ENCODE assay signal across 14 mouse cellular contexts in genomic region chr3:89262417-89262816, GRCm38 (mm10). TPM values are rescaled to one million over a fixed set of nuclear protein-coding genes. Genes with fewer than 3 reads are reported as not detected.
DNase-seq lines count a peak whose midpoint lies in the region; ATAC-seq and TF ChIP-seq lines count a peak whose summit lies in the region.
"Had no signal": no experiment of that assay in that cellular context is flagged by ENCODE, and none has a peak within 500 bp of the region (broad histone marks: within the 10 kb centered on the region; RNA-seq: fewer than 3 reads in every experiment).

No protein-coding gene starts in this region.

- no peak overlapping the region for H3K9ac ChIP-seq in heart, embryonic 12.5 days
- no peak overlapping the region for H3K9ac ChIP-seq in kidney, embryonic 16.5 days (replicated peaks; ENCODE audit: low read length)
- H3K9ac ChIP-seq: forebrain, postnatal 0 days; liver, embryonic 12.5 days; midbrain, embryonic 12.5 days had no signal

- H3K4me2 ChIP-seq in heart, embryonic 12.5 days = no peak overlapping the region
- no peak overlapping the region for H3K4me2 ChIP-seq in kidney, embryonic 16.5 days (replicated peaks; ENCODE audit: low read depth, low read length)
- H3K4me2 ChIP-seq: liver, embryonic 12.5 days; midbrain, embryonic 12.5 days had no signal

- H3K4me1 ChIP-seq in E14TG2a.4 (replicated peaks; ENCODE audit: low read depth, low read length) = peaks cover 37% of the 10 kb centered on the region
- peaks cover 14% of the 10 kb centered on the region for H3K4me1 ChIP-seq in heart, embryonic 12.5 days (replicated peaks)
- peaks cover 8% of the 10 kb centered on the region for H3K4me1 ChIP-seq in kidney, embryonic 16.5 days (ENCODE audit: insufficient read depth, low read length)

- H3K36me3 ChIP-seq in E14TG2a.4 (ENCODE audit: insufficient read depth, low read length) = no peaks in the 10 kb centered on the region
- H3K36me3 ChIP-seq in heart, embryonic 12.5 days = no peaks in the 10 kb centered on the region
- no peaks in the 10 kb centered on the region for H3K36me3 ChIP-seq in kidney, embryonic 16.5 days (ENCODE audit: insufficient read depth, low read length)
- H3K36me3 ChIP-seq: liver, embryonic 12.5 days; midbrain, embryonic 12.5 days had no signal

- ATAC-seq in frontal cortex, adult (ENCODE audit: low TSS enrichment) = peak; percentile 38; the same call in 1 of the 2 replicates
- ATAC-seq in heart, embryonic 12.5 days (ENCODE audit: insufficient number of reproducible peaks, low FRiP score) = no peak
- no peak for ATAC-seq in kidney, embryonic 16.5 days (ENCODE audit: low FRiP score, low TSS enrichment)
- no peak for ATAC-seq in activated CD4-positive, CD25-positive, alpha-beta regulatory T cell, adult 4 months
- ATAC-seq: forebrain, postnatal 0 days; liver, embryonic 12.5 days had no signal

- intact Hi-C loops in gastrocnemius, postnatal 14 days (cut with DNase I; ENCODE audit: low total_unique reads) = no loop called here

- 50% methylated on average over 10 of the region's 10 CpGs for WGBS in heart, embryonic 12.5 days
- WGBS in kidney, embryonic 16.5 days = 67% methylated on average over 10 of the region's 10 CpGs

- no peak for DNase-seq in frontal cortex, postnatal 10 days (ENCODE audit: low spot score in 2 of 2)
- DNase-seq in ovary, postnatal 10 days (ENCODE audit: low spot score) = no peak
- no peak for DNase-seq in gastrocnemius, postnatal 14 days
- DNase-seq: adrenal gland, postnatal 10 days; cerebellum, adult 8-10 months; forebrain, postnatal 0 days; thymus, postnatal 25 days had no signal

- no peak for TF ChIP-seq CTCF in E14TG2a.4 (conservative IDR thresholded peaks at IDR 0.05; ENCODE audit: low read length)

- H3K27ac ChIP-seq in heart, embryonic 12.5 days (ENCODE audit: poor library complexity, severe bottlenecking) = peak overlapping the region; percentile 55; the same call in 1 of the 2 replicates
- H3K27ac ChIP-seq in kidney, embryonic 16.5 days (ENCODE audit: low read length) = peak overlapping the region; percentile 31; the same call in 1 of the 2 replicates
- H3K27ac ChIP-seq: liver, embryonic 12.5 days; midbrain, embryonic 12.5 days had no signal

- peaks cover 8% of the 10 kb centered on the region for H3K27me3 ChIP-seq in E14TG2a.4 (ENCODE audit: insufficient read depth, low read length)
- H3K27me3 ChIP-seq in heart, embryonic 12.5 days (replicated peaks) = no peaks in the 10 kb centered on the region
- no peaks in the 10 kb centered on the region for H3K27me3 ChIP-seq in kidney, embryonic 16.5 days (ENCODE audit: insufficient read depth, low read length)

- no peaks in the 10 kb centered on the region for H3K9me3 ChIP-seq in E14TG2a.4 (ENCODE audit: low read length)
- no peaks in the 10 kb centered on the region for H3K9me3 ChIP-seq in heart, embryonic 12.5 days (replicated peaks)
- H3K9me3 ChIP-seq in kidney, embryonic 16.5 days (ENCODE audit: low read length) = no peaks in the 10 kb centered on the region
- H3K9me3 ChIP-seq: liver, embryonic 12.5 days; midbrain, embryonic 12.5 days had no signal

- H3K4me3 ChIP-seq in E14TG2a.4 (replicated peaks; ENCODE audit: low read length) = peak overlapping the region; percentile 27; the same call in 1 of the 2 replicates
- no peak overlapping the region for H3K4me3 ChIP-seq in heart, embryonic 12.5 days
- no peak overlapping the region for H3K4me3 ChIP-seq in kidney, embryonic 16.5 days (ENCODE audit: low read length)
- H3K4me3 ChIP-seq: liver, embryonic 12.5 days; midbrain, embryonic 12.5 days had no signal

RNA-seq across cellular contexts. Expression of gene Dpm3, which starts 3.3 kb away (rescaled TPM):
- polyA plus RNA-seq in heart, embryonic 12.5 days (2016; fragmentation: Nextera tagmentation; extraction: Ambion mirVana) = 65.1 and 79.2 TPM in 2 replicates
- polyA plus RNA-seq in kidney, embryonic 16.5 days (2015; fragmentation: Nextera tagmentation; extraction: Ambion mirVana) = 127 and 146 TPM in 2 replicates
- total RNA-seq in gastrocnemius, postnatal 14 days (2021) = 10 to 100 TPM; 32.5 to 37.3 TPM
- 100 to 1,000 TPM; 124 to 160 TPM for polyA plus RNA-seq in activated CD4-positive, CD25-positive, alpha-beta regulatory T cell, adult 4 months (2017; shearing (Covaris generic))

RNA-seq across cellular contexts. Expression of gene Slc50a1, which starts 8.0 kb away (rescaled TPM):
- polyA plus RNA-seq in heart, embryonic 12.5 days (2016; fragmentation: Nextera tagmentation; extraction: Ambion mirVana) = 40.9 and 42.9 TPM in 2 replicates
- 58.8 and 64.3 TPM in 2 replicates for polyA plus RNA-seq in kidney, embryonic 16.5 days (2015; fragmentation: Nextera tagmentation; extraction: Ambion mirVana)
- total RNA-seq in gastrocnemius, postnatal 14 days (2021) = 10 to 100 TPM; 14.2 to 14.6 TPM
- 100 to 1,000 TPM; 195 to 254 TPM for polyA plus RNA-seq in activated CD4-positive, CD25-positive, alpha-beta regulatory T cell, adult 4 months (2017; shearing (Covaris generic))

RNA-seq across cellular contexts. Expression of gene Trim46, which starts 16.3 kb away (rescaled TPM):
- polyA plus RNA-seq in heart, embryonic 12.5 days (2016; fragmentation: Nextera tagmentation; extraction: Ambion mirVana) = 0.89 and 1.1 TPM in 2 replicates
- 4.7 and 6.0 TPM in 2 replicates for polyA plus RNA-seq in kidney, embryonic 16.5 days (2015; fragmentation: Nextera tagmentation; extraction: Ambion mirVana)
- under 1 TPM; 0.16 to 0.39 TPM for total RNA-seq in gastrocnemius, postnatal 14 days (2021)
- 1 to 10 TPM; 2.1 to 3.4 TPM for polyA plus RNA-seq in activated CD4-positive, CD25-positive, alpha-beta regulatory T cell, adult 4 months (2017; shearing (Covaris generic))

RNA-seq across cellular contexts. Expression of gene Krtcap2, which starts 16.7 kb away (rescaled TPM):
- 243 and 262 TPM in 2 replicates for polyA plus RNA-seq in heart, embryonic 12.5 days (2016; fragmentation: Nextera tagmentation; extraction: Ambion mirVana)
- 272 and 300 TPM in 2 replicates for polyA plus RNA-seq in kidney, embryonic 16.5 days (2015; fragmentation: Nextera tagmentation; extraction: Ambion mirVana)
- 10 to 100 TPM; 74.0 to 85.6 TPM for total RNA-seq in gastrocnemius, postnatal 14 days (2021)
- polyA plus RNA-seq in activated CD4-positive, CD25-positive, alpha-beta regulatory T cell, adult 4 months (2017; shearing (Covaris generic)) = 100 to 1,000 TPM; 275 to 319 TPM

RNA-seq across cellular contexts. Expression of gene Efna1, which starts 18.5 kb away (rescaled TPM):
- polyA plus RNA-seq in heart, embryonic 12.5 days (2016; fragmentation: Nextera tagmentation; extraction: Ambion mirVana) = 27.0 and 31.0 TPM in 2 replicates
- polyA plus RNA-seq in kidney, embryonic 16.5 days (2015; fragmentation: Nextera tagmentation; extraction: Ambion mirVana) = 81.9 and 86.7 TPM in 2 replicates
- total RNA-seq in gastrocnemius, postnatal 14 days (2021) = 10 to 100 TPM; 20.7 to 22.1 TPM
- polyA plus RNA-seq in activated CD4-positive, CD25-positive, alpha-beta regulatory T cell, adult 4 months (2017; shearing (Covaris generic)) = not detected
